Mouse (Mus musculus) liver, embryonic 12.5 days (tissue): ENCODE measurements around the gene Cadm4. TPM values are rescaled to one million over a fixed set of nuclear protein-coding genes. Genes with fewer than 3 reads are reported as not detected.

Experiments
- ATAC-seq: fragments of 200-750 bp; cut with Nextera tagmentation; 2 replicates; pipeline ENCODE4 v1.8.0; 2017; ENCODE audit warnings: moderate number of reproducible peaks, mild to moderate bottlenecking, moderate library complexity
- H3K27ac ChIP-seq: fragments of 300-500 bp; sonication (generic); 2 replicates; pipeline ENCODE4 v1.5.1; 2016; ENCODE audit warnings: mild to moderate bottlenecking
- H3K27me3 ChIP-seq: fragments of 300-500 bp; sonication (generic); replicated peaks from 2 replicates; pipeline ENCODE4 v1.6.1; 2016; ENCODE audit warnings: mild to moderate bottlenecking, moderate library complexity
- H3K36me3 ChIP-seq: fragments of 300-500 bp; sonication (generic); 2 replicates; pipeline ENCODE4 v1.6.1; 2016; ENCODE audit warnings: mild to moderate bottlenecking, moderate library complexity
- H3K4me1 ChIP-seq: fragments of 300-500 bp; sonication (generic); 2 replicates; pipeline ENCODE4 v1.6.1; 2016
- H3K4me2 ChIP-seq: fragments of 300-500 bp; sonication (generic); 2 replicates; pipeline ENCODE4 v1.6.1; 2016; ENCODE audit warnings: mild to moderate bottlenecking, moderate library complexity
- H3K4me3 ChIP-seq: fragments of 300-500 bp; sonication (generic); 2 replicates; pipeline ENCODE4 v1.5.1; 2016; ENCODE audit warnings: mild to moderate bottlenecking, moderate library complexity
- H3K9ac ChIP-seq: fragments of 300-500 bp; sonication (generic); 2 replicates; pipeline ENCODE4 v1.6.1; 2016; ENCODE audit warnings: mild to moderate bottlenecking, moderate library complexity
- H3K9me3 ChIP-seq: fragments of 300-500 bp; sonication (generic); replicated peaks from 2 replicates; pipeline ENCODE4 v1.6.1; 2016; ENCODE audit warnings: mild to moderate bottlenecking, moderate library complexity
- WGBS: fragments of 180-500 bp; shearing (Covaris S2); methylation state at CpG from one replicate; pipeline ENCODE4 v1.1.7; 2016; ENCODE audit not compliant: insufficient replicate concordance; 5-methylcytosine and 5-hydroxymethylcytosine counted together
- polyA plus RNA-seq: library from polyadenylated mRNA; unstranded; fragments of >200 nt; fragmentation: Nextera tagmentation; extraction: Ambion mirVana; gene quantifications from 2 replicates; pipeline ENCODE4 v1.2.1, GENCODE M21; 2016

Cadm4 gene
- polyA plus RNA-seq, 1 experiment from 2014 or later, result 0.35 TPM

DNA sequence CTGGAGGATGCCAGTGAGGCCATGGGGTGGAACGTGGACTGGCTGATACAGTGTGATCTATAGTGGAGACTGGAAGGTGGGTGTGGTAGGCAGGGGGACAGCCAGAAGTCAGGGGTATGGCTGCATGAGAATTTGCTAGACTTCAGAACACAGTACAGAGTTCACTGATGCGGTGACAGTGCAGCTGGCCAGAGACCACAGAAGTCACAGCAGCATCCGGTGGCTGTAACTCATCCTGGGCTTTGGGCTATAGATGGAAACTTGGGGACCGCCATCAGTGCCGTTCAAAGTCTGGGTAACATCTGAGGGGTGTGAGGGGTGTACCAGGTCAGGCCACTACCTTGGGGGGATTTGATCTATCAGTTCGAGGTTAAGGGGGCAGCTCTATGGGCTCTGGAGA is 41.9 kb downstream of the Cadm4 start:
- Histone ChIP-seq H3K9me3 (no peaks in the 10 kb centered on the region), H3K9ac (no peak overlapping the region), H3K36me3 (no peaks in the 10 kb centered on the region), H3K4me2 (no peak overlapping the region), H3K4me3 (no peak overlapping the region), H3K27me3 (peaks cover 11% of the 10 kb centered on the region; the same call in 1 of the 2 replicates), H3K4me1 (0 out of 2 replicates have a peak, but pooled peaks cover under 1% of the 10 kb centered on the region), H3K27ac (no peak overlapping the region)
- ATAC-seq, result no peak
- 62% methylated on average over 6 of the region's 6 CpGs for WGBS

DNA sequence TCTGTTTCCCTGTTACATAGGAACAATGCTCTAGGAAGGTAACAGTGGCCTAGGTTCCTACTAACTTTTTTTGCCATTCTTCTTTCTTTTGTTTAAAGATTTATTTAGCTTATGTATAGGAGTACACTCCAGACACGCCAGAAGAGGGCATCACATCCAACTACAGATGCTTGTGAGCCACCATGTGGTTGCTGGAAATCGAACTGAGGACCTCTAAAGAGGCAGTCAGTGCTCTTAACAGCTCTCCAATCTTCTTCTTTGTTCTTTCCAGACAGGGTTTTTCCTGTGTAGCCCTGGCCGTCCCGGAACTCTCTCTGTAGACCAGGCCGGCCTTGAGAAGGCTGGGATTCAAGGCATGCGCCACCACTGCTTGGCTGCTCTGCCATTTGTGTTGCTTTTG is 43.2 kb downstream of the Cadm4 start:
- Histone ChIP-seq H3K4me1 (peaks cover 13% of the 10 kb centered on the region), H3K9me3 (no peaks in the 10 kb centered on the region), H3K27me3 (peaks cover 11% of the 10 kb centered on the region; the same call in 1 of the 2 replicates), H3K27ac (no peak overlapping the region), H3K4me3 (no peak overlapping the region), H3K36me3 (no peaks in the 10 kb centered on the region), H3K9ac (no peak overlapping the region), H3K4me2 (no peak overlapping the region)
- ATAC-seq, result no peak
- WGBS, result 64% methylated on average over 6 of the region's 6 CpGs

DNA sequence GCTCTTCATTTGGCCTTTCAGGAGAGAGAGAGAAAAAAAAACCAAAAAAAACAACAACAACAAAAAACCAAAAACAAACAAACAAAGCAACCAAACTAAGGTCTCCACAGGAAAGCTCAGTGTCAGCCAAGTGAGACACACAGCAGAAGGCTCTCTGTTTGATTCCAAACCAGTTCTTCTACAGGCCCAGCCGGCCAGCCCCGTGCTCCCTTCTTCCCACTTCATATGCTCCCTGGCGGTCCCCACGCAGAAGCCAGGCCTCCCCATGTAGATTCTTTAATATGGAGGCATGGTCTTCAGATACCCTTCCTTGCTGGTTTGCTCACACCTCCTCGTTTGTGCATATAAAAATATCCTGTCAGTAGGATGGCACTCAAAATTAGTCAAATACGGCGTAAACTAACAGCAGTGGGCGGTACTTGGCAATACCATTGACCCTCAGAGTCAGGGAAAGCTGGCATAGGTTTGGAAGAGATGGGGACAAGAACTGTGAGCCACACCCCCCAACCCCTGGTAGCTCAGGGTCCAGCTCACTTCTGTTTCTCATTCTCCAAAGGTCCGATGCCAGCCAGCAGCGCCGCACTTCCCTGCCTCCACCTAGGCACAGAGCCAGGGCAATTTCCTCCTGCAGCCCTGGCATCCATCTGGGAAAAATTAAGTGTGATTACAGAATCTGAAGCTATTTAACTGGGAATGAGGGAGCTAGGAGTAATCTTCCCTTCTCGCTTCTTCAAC is 44.0 kb downstream of the Cadm4 start:
- ATAC-seq, result no peak
- Histone ChIP-seq H3K27ac (no peak overlapping the region), H3K4me2 (no peak overlapping the region), H3K27me3 (peaks cover 11% of the 10 kb centered on the region; the same call in 1 of the 2 replicates), H3K4me1 (peaks cover 15% of the 10 kb centered on the region), H3K9ac (no peak overlapping the region), H3K4me3 (no peak overlapping the region), H3K9me3 (no peaks in the 10 kb centered on the region), H3K36me3 (no peaks in the 10 kb centered on the region)
- WGBS, result 77% methylated on average over 12 of the region's 12 CpGs

DNA sequence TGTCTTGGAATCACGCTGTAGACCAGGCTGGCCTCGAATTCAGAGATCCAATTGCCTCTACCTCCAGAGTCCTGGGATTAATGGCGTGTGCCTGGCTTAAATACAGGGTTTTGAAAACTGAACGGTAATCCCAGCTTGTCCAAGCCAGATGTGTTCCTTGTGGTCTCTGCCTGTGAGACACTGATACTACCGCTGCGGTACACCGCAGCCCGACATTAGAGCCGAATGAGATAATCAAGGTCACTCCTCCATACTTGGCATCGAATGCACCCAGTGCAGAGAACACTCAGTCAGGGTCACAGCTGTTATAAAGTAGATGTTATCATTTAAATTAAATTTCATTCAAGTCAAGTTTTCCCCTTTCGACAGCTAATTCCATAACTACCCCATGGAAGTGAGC is 47.0 kb downstream of the Cadm4 start:
- 78% methylated on average over 11 of the region's 11 CpGs for WGBS
- H3K4me2 ChIP-seq, result peak overlapping the region; percentile 93

DNA sequence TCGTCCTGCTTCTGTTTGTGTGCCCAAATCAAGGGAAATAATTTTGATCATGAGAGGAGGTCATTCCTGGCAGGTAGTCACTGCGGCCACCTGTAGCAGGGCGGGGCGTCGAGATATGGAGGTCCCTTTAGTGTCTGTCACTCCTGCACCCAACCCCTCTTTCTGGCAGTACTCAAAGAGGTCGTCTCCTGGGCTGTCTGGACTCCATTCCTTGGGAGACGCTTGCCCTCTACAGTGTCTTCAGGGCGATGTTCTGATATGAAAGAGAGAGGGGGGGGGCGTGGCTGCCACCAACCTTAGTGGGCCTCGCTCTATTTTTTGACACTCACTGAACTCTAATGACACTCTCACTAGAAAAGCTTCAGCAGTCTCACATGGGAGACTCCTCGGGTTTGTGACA is 47.8 kb downstream of the Cadm4 start:
- WGBS, result 39% methylated on average over 11 of the region's 11 CpGs
- H3K4me1 ChIP-seq, result peaks cover 33% of the 10 kb centered on the region
- H3K9ac ChIP-seq, result peak overlapping the region; percentile 75
- peak overlapping the region; percentile 93 for H3K4me2 ChIP-seq
- H3K36me3 ChIP-seq, result peaks cover 20% of the 10 kb centered on the region
- no peak for ATAC-seq
- H3K9me3 ChIP-seq, result no peaks in the 10 kb centered on the region
- H3K27me3 ChIP-seq, result peaks cover 12% of the 10 kb centered on the region; the same call in 1 of the 2 replicates
- peak overlapping the region; percentile 74 for H3K4me3 ChIP-seq
- H3K27ac ChIP-seq, result peak overlapping the region; percentile 81

More for the DNA sequence above, 47.0 kb downstream of the Cadm4 start:
- no peaks in the 10 kb centered on the region for H3K9me3 ChIP-seq
- no peak overlapping the region for H3K27ac ChIP-seq
- no peak overlapping the region for H3K4me3 ChIP-seq
- no peak overlapping the region for H3K9ac ChIP-seq
- peaks cover 8% of the 10 kb centered on the region; the same call in 1 of the 2 replicates for H3K27me3 ChIP-seq
- peaks cover 33% of the 10 kb centered on the region for H3K4me1 ChIP-seq
- peaks cover 14% of the 10 kb centered on the region for H3K36me3 ChIP-seq
- no peak for ATAC-seq

DNA sequence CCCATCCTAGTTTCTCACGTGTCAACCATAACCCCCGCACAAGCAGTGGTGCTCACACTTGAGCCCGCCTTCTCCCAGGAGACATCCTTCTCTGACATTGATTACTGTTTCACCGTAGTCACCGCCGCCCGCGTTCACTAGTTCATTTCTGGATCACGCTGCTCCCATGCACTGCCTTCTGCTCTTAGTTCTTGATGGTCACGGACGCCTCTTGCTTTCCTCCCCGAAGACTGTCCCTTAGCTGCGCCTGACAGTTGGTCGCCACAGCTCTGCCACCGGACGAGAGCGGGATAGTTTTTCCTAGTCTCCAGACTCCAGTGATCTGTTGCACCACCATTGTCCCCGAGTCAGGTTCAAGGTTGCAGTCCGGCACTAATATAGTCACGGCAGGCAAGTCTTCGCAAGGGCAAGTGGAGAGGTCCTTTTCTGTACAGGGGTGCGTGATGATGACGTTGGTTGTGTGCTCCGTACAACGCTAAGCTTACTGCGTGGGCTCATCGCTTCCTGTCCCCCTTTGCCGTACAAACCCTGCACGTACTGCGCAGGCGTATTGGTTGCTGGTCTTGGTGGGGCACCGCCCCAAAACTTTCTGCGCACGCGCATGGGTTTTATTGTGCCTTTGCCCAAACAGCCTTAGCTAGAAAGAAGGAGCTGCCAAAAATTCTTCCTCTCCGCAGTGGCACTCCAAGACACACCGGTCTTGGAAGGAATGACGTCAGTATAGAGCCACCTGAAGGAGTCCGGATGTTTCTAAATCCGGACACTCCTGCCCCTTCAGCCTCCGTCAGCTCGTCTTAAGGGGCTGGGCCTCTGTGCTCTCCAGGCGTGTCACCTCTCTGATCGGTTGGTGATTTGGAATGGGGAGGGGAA is 48.5 kb downstream of the Cadm4 start, which contains the start of gene Irgq:
TSS of gene Irgq (plus strand) at position 628 of the 870 bp plus-strand sequence.
- peak; percentile 92 for ATAC-seq
- whole genome bisulfite sequencing, result under 1% methylated on average over 44 of the region's 44 CpGs
- Histone ChIP-seq H3K27ac (peak within 1 kb of the TSS; percentile 81), H3K27me3 (peaks cover 12% of the 10 kb centered on the region; the same call in 1 of the 2 replicates), H3K4me1 (peaks cover 33% of the 10 kb centered on the region), H3K36me3 (peaks cover 27% of the 10 kb centered on the region), H3K4me3 (peak within 1 kb of the TSS; percentile 74), H3K9ac (peak within 1 kb of the TSS; percentile 75), H3K9me3 (no peaks in the 10 kb centered on the region), H3K4me2 (peak within 1 kb of the TSS; percentile 93)

DNA sequence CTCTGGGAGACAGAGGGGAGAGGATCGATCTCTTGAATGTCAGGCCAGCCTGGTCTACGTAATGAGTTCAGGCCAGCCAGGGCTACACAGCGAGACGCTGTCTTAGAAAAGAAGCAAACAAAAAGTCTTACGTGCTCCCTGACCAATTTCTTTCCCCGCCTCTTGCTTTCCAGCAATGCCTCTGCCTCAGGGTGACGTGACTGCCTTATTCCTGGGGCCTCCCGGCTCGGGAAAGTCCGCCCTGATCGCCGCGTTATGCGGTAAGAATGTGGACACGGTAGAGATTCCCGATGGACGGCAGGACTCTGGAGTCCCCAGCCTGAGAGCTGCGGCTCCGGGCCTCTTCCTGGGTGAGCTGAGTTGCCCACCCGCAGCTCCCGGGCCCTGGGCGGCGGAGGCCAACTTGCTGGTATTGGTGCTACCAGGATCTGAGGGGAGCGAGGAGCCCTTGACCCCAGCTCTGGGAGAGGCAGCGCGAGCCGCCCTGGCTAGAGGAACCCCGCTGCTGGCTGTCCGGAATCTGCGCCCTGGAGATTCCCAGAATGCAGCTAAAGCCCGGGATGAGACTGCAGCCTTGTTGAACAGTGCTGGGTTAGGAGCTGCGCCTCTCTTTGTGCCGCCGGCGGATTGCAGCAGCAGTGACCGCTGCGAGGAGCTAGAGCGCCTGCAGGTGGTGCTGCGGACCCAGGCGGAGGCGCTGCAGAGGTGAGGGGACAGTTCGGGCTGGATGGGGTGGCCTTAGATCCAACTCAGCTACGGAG is 49.6 kb downstream of the Cadm4 start:
- H3K9me3 ChIP-seq, result no peaks in the 10 kb centered on the region
- peaks cover 12% of the 10 kb centered on the region; the same call in 1 of the 2 replicates for H3K27me3 ChIP-seq
- WGBS, result 4% methylated on average over 43 of the region's 43 CpGs
- H3K4me2 ChIP-seq, result peak overlapping the region; percentile 93
- peak overlapping the region; percentile 81 for H3K27ac ChIP-seq
- H3K36me3 ChIP-seq, result peaks cover 28% of the 10 kb centered on the region
- H3K4me3 ChIP-seq, result peak overlapping the region; percentile 74
- peak; percentile 61 for ATAC-seq
- peak overlapping the region; percentile 75 for H3K9ac ChIP-seq
- peaks cover 33% of the 10 kb centered on the region for H3K4me1 ChIP-seq

DNA sequence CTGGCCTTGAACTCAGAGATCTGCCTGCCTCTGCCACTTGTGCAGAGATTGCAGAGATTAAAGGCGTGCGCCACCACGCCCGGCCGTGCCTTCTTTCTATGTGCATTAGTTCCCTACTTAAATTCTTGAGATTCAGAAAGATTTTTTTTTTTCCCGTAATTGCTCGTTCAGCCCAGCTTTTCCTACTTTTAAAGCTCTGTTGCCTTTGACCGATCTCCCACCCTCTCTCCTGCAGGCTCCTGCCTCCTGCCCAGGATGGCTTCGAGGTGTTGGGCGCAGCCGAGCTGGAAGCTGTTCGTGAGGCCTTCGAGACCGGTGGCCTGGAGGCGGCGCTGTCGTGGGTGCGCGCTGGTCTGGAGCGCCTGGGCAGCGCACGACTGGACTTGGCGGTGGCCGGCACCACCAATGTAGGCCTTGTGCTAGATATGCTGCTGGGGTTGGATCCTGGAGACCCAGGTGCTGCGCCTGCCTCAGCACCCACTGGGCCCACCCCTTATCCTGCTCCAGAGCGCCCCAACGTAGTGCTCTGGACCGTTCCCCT is 51.3 kb downstream of the Cadm4 start:
- Histone ChIP-seq H3K9me3 (no peaks in the 10 kb centered on the region), H3K27me3 (peaks cover 12% of the 10 kb centered on the region; the same call in 1 of the 2 replicates), H3K4me1 (peaks cover 33% of the 10 kb centered on the region), H3K36me3 (peaks cover 28% of the 10 kb centered on the region), H3K4me2 (no peak overlapping the region), H3K9ac (no peak overlapping the region), H3K27ac (no peak overlapping the region), H3K4me3 (no peak overlapping the region)
- 86% methylated on average over 28 of the region's 28 CpGs for WGBS
- no peak for ATAC-seq

DNA sequence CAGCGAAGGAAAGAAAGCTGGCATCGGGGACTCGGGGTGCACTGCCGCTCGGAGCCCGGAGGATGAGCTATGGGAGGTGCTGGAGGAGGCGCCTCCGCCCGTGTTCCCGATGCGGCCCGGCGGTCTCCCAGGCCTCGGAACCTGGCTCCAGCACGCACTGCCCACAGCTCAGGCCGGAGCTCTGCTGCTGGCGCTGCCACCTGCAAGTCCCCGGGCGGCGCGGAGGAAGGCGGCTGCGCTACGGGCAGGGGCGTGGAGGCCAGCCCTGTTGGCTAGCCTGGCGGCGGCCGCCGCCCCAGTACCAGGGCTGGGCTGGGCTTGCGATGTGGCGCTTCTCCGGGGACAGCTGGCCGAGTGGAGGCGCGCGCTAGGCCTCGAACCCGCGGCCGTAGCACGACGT is 52.0 kb downstream of the Cadm4 start:
- H3K36me3 ChIP-seq, result peaks cover 28% of the 10 kb centered on the region
- WGBS, result 72% methylated on average over 42 of the region's 42 CpGs
- H3K27ac ChIP-seq, result no peak overlapping the region
- peaks cover 12% of the 10 kb centered on the region; the same call in 1 of the 2 replicates for H3K27me3 ChIP-seq
- no peak overlapping the region for H3K9ac ChIP-seq
- no peak overlapping the region for H3K4me2 ChIP-seq
- H3K4me1 ChIP-seq, result peaks cover 32% of the 10 kb centered on the region
- H3K9me3 ChIP-seq, result no peaks in the 10 kb centered on the region
- no peak for ATAC-seq
- H3K4me3 ChIP-seq, result no peak overlapping the region

DNA sequence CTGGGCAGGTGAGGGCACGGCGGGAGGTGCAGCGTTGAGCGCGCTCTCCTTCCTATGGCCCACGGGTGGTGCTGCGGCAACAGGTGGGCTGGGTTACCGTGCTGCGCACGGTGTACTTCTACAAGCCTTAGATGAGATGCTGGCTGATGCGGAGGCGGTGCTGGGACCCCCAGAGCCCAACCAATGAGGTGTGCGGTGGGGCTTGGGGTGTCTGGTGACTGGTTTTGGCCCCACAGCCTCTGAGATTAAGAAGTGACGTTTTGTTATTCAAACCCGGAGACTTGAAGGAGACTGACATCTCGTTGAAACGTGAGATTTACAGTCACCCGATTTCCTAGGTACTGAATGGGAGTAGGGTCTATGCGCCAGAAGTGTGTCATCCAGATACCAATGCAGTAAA is 52.5 kb downstream of the Cadm4 start:
- Histone ChIP-seq H3K36me3 (peaks cover 28% of the 10 kb centered on the region), H3K4me1 (peaks cover 27% of the 10 kb centered on the region), H3K27ac (no peak overlapping the region), H3K27me3 (peaks cover 12% of the 10 kb centered on the region; the same call in 1 of the 2 replicates), H3K9me3 (no peaks in the 10 kb centered on the region), H3K9ac (no peak overlapping the region), H3K4me2 (no peak overlapping the region), H3K4me3 (no peak overlapping the region)
- no peak for ATAC-seq
- WGBS, result 68% methylated on average over 19 of the region's 19 CpGs

DNA sequence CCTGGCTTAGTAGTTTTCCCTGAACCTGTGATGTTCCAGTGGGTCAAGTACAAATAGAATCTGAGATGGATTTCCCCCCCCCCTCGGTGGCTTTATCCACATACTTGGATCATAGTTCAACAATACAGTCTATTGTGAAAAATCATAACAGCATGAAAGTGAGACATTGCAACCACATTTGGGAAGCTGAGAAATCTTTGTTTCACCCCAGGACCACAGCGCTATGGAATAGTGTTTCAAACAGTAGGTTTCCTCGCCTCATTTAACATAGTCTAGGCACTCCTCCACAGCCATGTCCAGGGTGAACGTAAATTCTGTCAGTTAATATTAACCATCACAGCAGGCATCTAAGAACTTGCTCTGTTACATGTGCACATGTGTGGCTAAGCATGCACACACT is 55.3 kb downstream of the Cadm4 start:
- peaks cover 5% of the 10 kb centered on the region for H3K4me1 ChIP-seq
- peaks cover 12% of the 10 kb centered on the region; the same call in 1 of the 2 replicates for H3K27me3 ChIP-seq
- no peak overlapping the region for H3K4me3 ChIP-seq
- no peaks in the 10 kb centered on the region for H3K9me3 ChIP-seq
- 75% methylated on average over 4 of the region's 4 CpGs for WGBS
- H3K27ac ChIP-seq, result no peak overlapping the region
- no peak overlapping the region for H3K9ac ChIP-seq
- ATAC-seq, result no peak
- H3K36me3 ChIP-seq, result peaks cover 28% of the 10 kb centered on the region
- no peak overlapping the region for H3K4me2 ChIP-seq
